Mouse (Mus musculus) telencephalon, adult 2 months (tissue): ENCODE results near the gene Polr2c.

Experiments used
- DNase-seq: peaks from one replicate; pipeline ENCODE4 v3.0.0-alpha.2; 2011; ENCODE audit warnings: low read depth, low spot score

Gene Polr2c

GRCm38 (mm10) chr8:94880742-94881141 is 23.5 kb downstream of the Polr2c start:
- no peak for DNase-seq

GRCm38 (mm10) chr8:94888383-94889036 is 31.3 kb downstream of the Polr2c start:
- DNase-seq, result no peak

- no peak for DNase-seq
Observed at GRCm38 (mm10) chr8:94892917-94893316, 35.7 kb downstream of the Polr2c start.

GRCm38 (mm10) chr8:94899262-94899661 is 42.0 kb downstream of the Polr2c start:
- DNase-seq, result no peak

- no peak for DNase-seq
Observed at GRCm38 (mm10) chr8:94900617-94901016, 43.4 kb downstream of the Polr2c start.

- DNase-seq, result no peak
Observed at GRCm38 (mm10) chr8:94901031-94901430, 43.8 kb downstream of the Polr2c start.

GRCm38 (mm10) chr8:94903709-94904108 is 46.5 kb downstream of the Polr2c start:
- no peak for DNase-seq

GRCm38 (mm10) chr8:94904450-94905175 is 47.4 kb downstream of the Polr2c start:
- DNase-seq, result no peak

- peak; percentile 29 for DNase-seq
Observed at GRCm38 (mm10) chr8:94907591-94908300, 50.5 kb downstream of the Polr2c start.

GRCm38 (mm10) chr8:94908847-94909246 is 51.6 kb downstream of the Polr2c start:
- peak; percentile 21 for DNase-seq

GRCm38 (mm10) chr8:94913061-94913660 is 55.9 kb downstream of the Polr2c start:
- DNase-seq, result peak; percentile 4

GRCm38 (mm10) chr8:94914256-94914655 is 57.0 kb downstream of the Polr2c start:
- DNase-seq, result no peak

- no peak for DNase-seq
Observed at GRCm38 (mm10) chr8:94914701-94915101, 57.5 kb downstream of the Polr2c start.

GRCm38 (mm10) chr8:94916311-94916959 is 59.2 kb downstream of the Polr2c start:
- no peak for DNase-seq

GRCm38 (mm10) chr8:94916960-94917324 is 59.7 kb downstream of the Polr2c start:
- DNase-seq, result no peak

GRCm38 (mm10) chr8:94917352-94917751 is 60.1 kb downstream of the Polr2c start:
- DNase-seq, result peak; percentile 5

- no peak for DNase-seq
Observed at GRCm38 (mm10) chr8:94917851-94918495, 60.7 kb downstream of the Polr2c start, which contains the start of gene Ccdc102a. Ccdc102a (minus strand) TSS chr8:94918098.

- no peak for DNase-seq
Observed at GRCm38 (mm10) chr8:94919256-94919655, 62.0 kb downstream of the Polr2c start.

GRCm38 (mm10) chr8:94922176-94922575 is 64.9 kb downstream of the Polr2c start:
- no peak for DNase-seq

GRCm38 (mm10) chr8:94922602-94923001 is 65.4 kb downstream of the Polr2c start:
- DNase-seq, result no peak
